Comparison of ENCODE assay signal across 8 mouse cellular contexts in the genomic region with DNA sequence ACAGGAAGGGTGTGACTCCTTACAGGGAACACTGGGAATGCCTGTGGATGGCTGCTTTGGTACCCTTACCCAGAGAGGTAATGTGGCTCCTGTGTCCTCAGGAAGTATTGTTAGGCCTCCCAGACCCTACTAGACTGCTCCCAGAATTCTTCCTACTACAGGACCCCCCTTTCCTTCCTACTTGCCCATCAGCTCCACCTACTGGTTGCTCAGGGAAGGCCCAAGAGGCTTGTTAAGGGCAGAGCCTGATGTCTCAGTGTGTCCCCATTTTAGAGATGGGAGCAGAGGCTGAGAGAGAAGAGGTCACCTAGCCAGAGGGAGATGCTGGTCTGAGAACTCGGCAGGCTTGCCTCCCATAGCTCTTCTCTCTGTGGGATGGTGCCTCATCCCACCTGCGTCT.
A peak's percentile ranks its signal among the peaks of the same experiment; 100 is the strongest.
DNase-seq lines count a peak whose midpoint lies in the region; ATAC-seq lines count a peak whose summit lies in the region.

No protein-coding gene starts in this region.

- H3K4me1 ChIP-seq in heart, embryonic 12.5 days (replicated peaks) = peaks cover 46% of the 10 kb centered on the region

- no peak overlapping the region for H3K4me2 ChIP-seq in heart, embryonic 12.5 days

- 71% methylated on average over 2 of the region's 2 CpGs for WGBS in heart, embryonic 12.5 days

- H3K4me3 ChIP-seq in heart, embryonic 12.5 days = no peak overlapping the region

- H3K36me3 ChIP-seq in heart, embryonic 12.5 days = no peaks in the 10 kb centered on the region

- no peak overlapping the region for H3K27ac ChIP-seq in heart, embryonic 12.5 days (ENCODE audit: poor library complexity, severe bottlenecking)

- ATAC-seq in heart, embryonic 12.5 days (ENCODE audit: insufficient number of reproducible peaks, low FRiP score) = no peak
- no peak for ATAC-seq in granulocyte monocyte progenitor cell, adult 5-6 weeks (replicated peaks; ENCODE audit: poor library complexity, severe bottlenecking)

- H3K27me3 ChIP-seq in heart, embryonic 12.5 days (replicated peaks) = no peaks in the 10 kb centered on the region

- DNase-seq in heart, adult 18-20 months = peak; percentile 51 to 72
- DNase-seq in 416B (ENCODE audit: low read depth) = peak; percentile 76
- peak; percentile 58 for DNase-seq in adrenal gland, postnatal 10 days
- peak; percentile 42 for DNase-seq in kidney, postnatal 14 days
- peak; percentile 28 to 63 for DNase-seq in thymus, postnatal 10 days (ENCODE audit: low spot score in 2 of 2)
- no peak for DNase-seq in cerebellum, adult 9-11 months

- no peak overlapping the region for H3K9ac ChIP-seq in heart, embryonic 12.5 days

- no peaks in the 10 kb centered on the region for H3K9me3 ChIP-seq in heart, embryonic 12.5 days (replicated peaks)
